Mouse (Mus musculus): ENCODE measurements around the gene Iffo1.

GRCm38 (mm10) chr6:125156903-125157614 lies 12.0 kb downstream of the Iffo1 start:
- no peak for TF ChIP-seq CTCF (conservative IDR thresholded peaks at IDR 0.05; ENCODE audit: low read length)
- no peak for TF ChIP-seq POU5F1 (IDR thresholded peaks at IDR 0.05; ENCODE audit: borderline replicate concordance, low read length)

All from E14TG2a.4 (cell line).